Mouse (Mus musculus) hindlimb bud, embryonic 11.5 days (tissue): ENCODE data around the gene Mtx3.
A peak's percentile ranks its signal among the peaks of the same experiment; 100 is the strongest.

Source experiments
- DNase-seq: peaks from one replicate; pipeline ENCODE4 v3.0.0-alpha.2; 2012; ENCODE audit warnings: low read depth, low spot score; ENCODE audit errors: extremely low spot score

Gene Mtx3

GRCm38 (mm10) chr13:92882986-92883720 lies 38.6 kb downstream of the Mtx3 start:
- DNase-seq, result no peak

- no peak for DNase-seq
Observed at GRCm38 (mm10) chr13:92884206-92884605, 39.6 kb downstream of the Mtx3 start.

GRCm38 (mm10) chr13:92884930-92885329 lies 40.4 kb downstream of the Mtx3 start:
- no peak for DNase-seq

GRCm38 (mm10) chr13:92899087-92899486 lies 54.5 kb downstream of the Mtx3 start:
- DNase-seq, result peak; percentile 70

- no peak for DNase-seq
Observed at GRCm38 (mm10) chr13:92903291-92903690, 58.7 kb downstream of the Mtx3 start.

- DNase-seq, result no peak
Observed at GRCm38 (mm10) chr13:92905944-92906343, 61.4 kb downstream of the Mtx3 start.

- DNase-seq, result no peak
Observed at GRCm38 (mm10) chr13:92907366-92907765, 62.8 kb downstream of the Mtx3 start.
